Mouse (Mus musculus): ENCODE measurements around the gene Surf4. TPM values are rescaled to one million over a fixed set of nuclear protein-coding genes. Genes with fewer than 3 reads are reported as not detected.

Gene Surf4
- polyA plus RNA-seq, 1 experiment from 2014 or later: 227 TPM

GRCm38 (mm10) chr2:26870666-26871065, 63.1 kb downstream of the Surf4 start:
- H3K27ac ChIP-seq: no peak overlapping the region
- H3K4me3 ChIP-seq (replicated peaks): no peak overlapping the region
- H3K9me3 ChIP-seq (replicated peaks): no peaks in the 10 kb centered on the region
- no peaks in the 10 kb centered on the region for H3K27me3 ChIP-seq
- WGBS: 64% methylated on average over 6 of the region's 6 CpGs
- ATAC-seq (replicated peaks; ENCODE audit: low FRiP score): no peak
- no peaks in the 10 kb centered on the region for H3K4me1 ChIP-seq
- no peaks in the 10 kb centered on the region for H3K36me3 ChIP-seq
- H3K9ac ChIP-seq: no peak overlapping the region
- H3K4me2 ChIP-seq: no peak overlapping the region

Other genes with a start within 250 kb of the Surf4 start
- not detected in 2 replicates for gene Abo, start 68.9 kb downstream of the Surf4 start, polyA plus RNA-seq (2015; fragmentation: Nextera tagmentation; extraction: Ambion mirVana)
- gene Surf6, start 31.0 kb downstream of the Surf4 start, polyA plus RNA-seq (2015; fragmentation: Nextera tagmentation; extraction: Ambion mirVana): 31.2 and 31.5 TPM in 2 replicates
- gene Med22, start 23.3 kb downstream of the Surf4 start, polyA plus RNA-seq (2015; fragmentation: Nextera tagmentation; extraction: Ambion mirVana): 56.0 and 59.0 TPM in 2 replicates
- gene Rpl7a, start 23.2 kb downstream of the Surf4 start, polyA plus RNA-seq (2015; fragmentation: Nextera tagmentation; extraction: Ambion mirVana): 640 and 684 TPM in 2 replicates
- gene Surf2, start 17.6 kb downstream of the Surf4 start, polyA plus RNA-seq (2015; fragmentation: Nextera tagmentation; extraction: Ambion mirVana): 45.4 and 46.4 TPM in 2 replicates
- gene Surf1, start 17.4 kb downstream of the Surf4 start, polyA plus RNA-seq (2015; fragmentation: Nextera tagmentation; extraction: Ambion mirVana): 55.2 and 58.1 TPM in 2 replicates
- 0.08 TPM in 1 of 2 replicates, not detected in the other for gene Stkld1, start 119 bp upstream of the Surf4 start, polyA plus RNA-seq (2015; fragmentation: Nextera tagmentation; extraction: Ambion mirVana)
- 49.7 and 50.1 TPM in 2 replicates for gene Rexo4, start 30.5 kb upstream of the Surf4 start, polyA plus RNA-seq (2015; fragmentation: Nextera tagmentation; extraction: Ambion mirVana)
- gene Adamts13, start 39.5 kb upstream of the Surf4 start, polyA plus RNA-seq (2015; fragmentation: Nextera tagmentation; extraction: Ambion mirVana): 0.06 and 0.26 TPM in 2 replicates
- 61.0 and 66.1 TPM in 2 replicates for gene Cacfd1, start 76.0 kb upstream of the Surf4 start, polyA plus RNA-seq (2015; fragmentation: Nextera tagmentation; extraction: Ambion mirVana)
- 0.31 and 0.96 TPM in 2 replicates for gene Slc2a6, start 94.1 kb upstream of the Surf4 start, polyA plus RNA-seq (2015; fragmentation: Nextera tagmentation; extraction: Ambion mirVana)
- 3.4 and 5.3 TPM in 2 replicates for gene Mymk, start 138.3 kb upstream of the Surf4 start, polyA plus RNA-seq (2015; fragmentation: Nextera tagmentation; extraction: Ambion mirVana)
- 1.3 and 1.7 TPM in 2 replicates for gene Adamtsl2, start 145.5 kb upstream of the Surf4 start, polyA plus RNA-seq (2015; fragmentation: Nextera tagmentation; extraction: Ambion mirVana)
- 0.18 and 0.30 TPM in 2 replicates for gene Fam163b, start 208.6 kb upstream of the Surf4 start, polyA plus RNA-seq (2015; fragmentation: Nextera tagmentation; extraction: Ambion mirVana)
- 3.5 and 19.1 TPM in 2 replicates for gene Dbh, start 231.3 kb upstream of the Surf4 start, polyA plus RNA-seq (2015; fragmentation: Nextera tagmentation; extraction: Ambion mirVana)